Mouse (Mus musculus): ENCODE measurements around the gene Ksr1.

Gene Ksr1

DNA sequence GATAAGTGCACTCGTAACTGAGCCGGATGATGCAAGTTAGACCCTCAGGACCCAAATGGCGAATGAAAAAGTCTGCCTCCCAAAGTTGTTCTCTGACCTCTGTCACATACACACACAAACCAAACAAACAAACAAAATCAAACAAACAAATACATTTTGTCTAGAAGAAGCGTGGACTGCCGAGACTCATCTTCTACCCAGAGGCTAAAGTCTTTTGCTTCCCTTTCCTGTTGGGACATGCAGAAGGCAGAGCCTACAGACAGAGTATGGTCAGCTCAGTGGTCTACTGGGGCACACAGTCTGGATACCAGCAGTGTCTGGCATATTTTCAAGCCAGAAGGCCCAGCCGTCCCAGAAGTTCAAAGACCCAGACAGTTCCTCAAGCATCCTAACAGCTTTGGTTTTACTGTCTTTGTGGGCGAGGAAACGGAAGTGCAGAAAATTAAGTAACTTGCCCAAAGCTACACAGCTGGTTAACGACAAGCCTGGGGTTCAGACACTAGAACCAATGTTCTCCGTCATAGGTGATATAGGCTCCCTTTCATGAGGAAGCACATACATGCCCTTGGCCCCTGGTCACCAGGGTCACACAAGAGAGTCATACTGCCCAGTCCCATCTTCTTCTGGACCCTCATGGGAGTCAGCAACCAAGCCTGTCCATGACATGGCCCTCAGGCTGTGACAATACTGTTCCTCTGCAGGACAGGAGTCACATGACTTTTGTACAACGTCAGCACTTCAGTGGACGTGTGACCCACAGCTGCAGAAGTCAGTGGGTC lies 163.5 kb downstream of the Ksr1 start:
- no peak for DNase-seq (ENCODE audit: low read depth, low spot score)

DNA sequence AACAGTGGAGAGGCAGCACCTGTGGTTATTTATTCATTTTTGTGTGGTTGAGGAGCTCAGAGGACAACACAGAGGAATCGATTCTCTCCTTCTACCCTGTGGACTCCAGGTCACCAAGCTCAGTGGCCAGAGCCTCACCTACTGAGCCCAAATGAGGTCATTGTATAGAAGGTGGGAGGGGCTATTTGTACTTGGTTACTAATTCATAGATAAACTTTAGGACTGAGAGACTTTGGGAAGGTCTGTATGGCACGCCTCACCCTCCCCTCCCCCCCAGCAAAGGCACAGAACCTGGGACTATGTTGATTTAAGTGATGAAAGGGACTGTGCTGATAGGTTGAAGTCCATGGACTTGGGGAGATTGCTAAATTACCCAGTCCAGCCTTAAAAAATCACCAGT lies 164.2 kb downstream of the Ksr1 start:
- DNase-seq (ENCODE audit: low read depth, low spot score), result no peak

DNA sequence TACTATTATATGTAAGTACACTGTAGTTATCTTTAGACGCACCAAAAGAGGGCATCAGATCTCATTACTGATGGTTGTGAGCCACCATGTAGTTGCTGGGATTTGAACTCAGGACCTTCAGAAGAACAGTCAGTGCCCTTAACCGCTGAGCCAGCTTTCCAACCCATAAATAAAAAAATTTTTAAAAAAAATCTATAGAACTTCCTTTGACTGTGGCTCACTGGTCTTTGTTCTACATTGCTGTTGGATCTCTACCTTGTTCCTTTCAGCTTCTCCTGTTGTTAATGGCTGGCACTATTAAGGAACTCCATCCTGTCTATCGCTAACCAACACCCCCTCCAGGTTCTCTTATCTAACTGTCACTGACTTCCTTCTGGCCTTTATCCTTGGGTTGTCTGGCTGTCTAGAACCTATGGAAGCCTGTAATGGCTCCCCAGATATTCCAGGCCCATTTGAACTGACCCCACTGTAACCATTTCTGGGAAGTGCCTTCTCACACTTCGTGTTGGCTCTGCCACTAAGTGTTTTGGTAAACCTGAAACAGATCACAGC lies 166.0 kb downstream of the Ksr1 start:
- no peak for DNase-seq (ENCODE audit: low read depth, low spot score)

DNA sequence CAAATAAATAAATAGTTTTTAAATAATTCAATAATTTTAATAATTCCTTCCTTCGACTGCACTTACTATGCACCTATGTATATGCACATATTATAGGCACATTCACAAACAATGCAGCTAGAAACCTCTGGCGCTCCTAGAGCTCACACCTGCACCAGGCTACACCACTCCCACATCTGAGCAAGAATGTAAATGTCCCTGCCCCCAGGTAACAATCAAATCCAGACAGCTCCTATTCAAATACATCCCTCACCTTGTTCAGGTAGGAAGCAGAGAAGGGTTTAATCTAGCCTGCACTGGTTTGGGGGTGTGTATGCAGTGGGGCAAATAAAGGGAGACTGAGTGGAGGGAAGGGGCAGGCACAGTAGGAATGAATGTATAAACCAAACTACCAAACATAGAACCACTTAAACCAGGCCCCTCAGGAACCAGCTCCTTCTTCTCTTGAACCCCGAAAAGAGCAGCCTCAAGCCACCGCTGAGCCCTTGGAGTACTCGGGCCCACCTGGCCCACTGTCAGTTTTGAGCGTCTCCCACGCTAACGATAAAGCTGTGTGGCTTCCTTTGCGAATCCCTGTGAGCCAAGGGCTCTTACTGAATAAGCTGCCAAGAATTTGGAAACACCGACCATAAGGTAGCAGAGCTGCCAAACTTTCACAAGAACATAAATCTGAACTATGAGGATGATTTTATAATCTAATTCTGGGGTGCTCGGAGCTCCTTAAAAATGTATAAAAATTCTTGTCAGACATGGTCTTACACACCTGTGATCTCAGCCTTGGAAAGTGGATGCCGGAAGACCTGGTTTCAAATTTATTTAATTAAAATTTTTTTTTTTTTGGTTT lies 167.8 kb downstream of the Ksr1 start:
- DNase-seq (ENCODE audit: low read depth, low spot score), result no peak

DNA sequence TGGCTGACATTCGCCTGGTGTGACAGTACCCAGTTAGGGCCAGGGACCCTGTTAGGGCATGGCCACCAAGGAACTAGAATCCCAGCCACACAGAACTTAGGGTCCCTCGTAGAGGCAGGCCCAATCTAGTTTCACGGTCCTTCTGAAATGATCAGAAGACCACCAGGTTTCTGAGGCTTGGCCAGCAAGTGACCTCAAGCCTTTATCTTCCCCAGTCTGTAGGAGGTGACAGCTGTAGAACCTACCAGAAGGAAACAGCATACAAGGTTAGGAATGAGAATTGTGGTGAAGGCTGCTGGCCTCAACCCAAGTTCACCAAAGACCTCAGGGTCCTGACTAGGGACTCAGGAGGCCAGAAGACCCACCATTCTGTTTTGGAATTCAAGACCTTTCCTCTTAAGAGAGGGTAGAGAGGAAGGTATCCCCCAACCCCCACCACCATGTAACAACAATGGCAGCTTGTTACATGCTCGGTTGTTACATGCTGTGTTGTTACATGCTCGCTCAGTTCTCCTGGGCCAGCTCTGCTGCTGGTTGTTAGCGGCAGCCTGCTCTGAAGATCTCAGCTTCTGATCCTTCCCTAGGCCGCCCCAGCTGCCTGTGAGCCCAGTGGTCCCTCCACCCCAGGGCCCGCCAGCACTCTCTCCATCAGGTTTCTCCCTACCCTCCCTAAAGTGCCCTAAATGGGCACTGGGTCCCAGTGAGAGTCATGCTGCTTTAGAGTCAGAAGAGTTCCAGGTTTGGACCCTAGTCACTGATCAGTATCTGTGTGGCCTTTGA lies 169.3 kb downstream of the Ksr1 start:
- no peak for DNase-seq (ENCODE audit: low read depth, low spot score)

DNA sequence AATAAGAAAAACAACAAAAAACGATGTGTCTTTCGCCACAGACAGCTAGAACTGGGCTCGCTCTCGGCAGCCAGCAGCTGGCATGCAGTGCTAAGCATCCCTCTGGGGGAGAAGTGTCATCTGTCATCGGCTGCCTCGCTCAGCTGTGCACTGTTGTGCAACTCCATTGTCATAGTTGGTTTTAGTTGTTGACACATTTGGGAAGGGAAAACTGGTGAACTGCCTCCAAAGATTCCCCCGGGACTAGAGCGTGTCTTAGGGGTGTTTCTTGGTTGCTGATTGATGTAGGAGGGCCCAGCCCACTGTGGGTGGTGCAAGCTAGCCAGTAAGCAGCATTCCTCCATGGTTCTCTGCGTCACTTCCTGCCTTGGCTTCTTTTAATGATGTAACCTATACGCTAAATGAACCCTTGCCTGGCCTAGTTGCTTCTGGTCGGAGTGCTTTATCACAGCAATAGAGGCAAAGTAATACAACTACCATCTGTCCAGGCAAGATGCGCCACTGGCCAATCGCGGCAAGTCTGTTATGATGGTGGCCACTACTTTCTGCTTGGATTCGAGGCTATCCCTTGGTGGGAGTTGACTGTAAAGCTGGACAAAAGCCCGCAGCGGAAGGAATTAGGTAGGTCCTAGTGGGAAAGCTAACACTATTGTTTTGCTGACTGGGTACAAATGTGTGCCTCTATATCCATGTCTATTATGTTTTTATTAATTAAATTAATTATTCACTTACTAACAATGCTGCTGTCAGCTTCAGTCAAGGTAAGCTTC lies 172.6 kb downstream of the Ksr1 start:
- peak; percentile 56 for DNase-seq (ENCODE audit: low read depth, low spot score)

DNA sequence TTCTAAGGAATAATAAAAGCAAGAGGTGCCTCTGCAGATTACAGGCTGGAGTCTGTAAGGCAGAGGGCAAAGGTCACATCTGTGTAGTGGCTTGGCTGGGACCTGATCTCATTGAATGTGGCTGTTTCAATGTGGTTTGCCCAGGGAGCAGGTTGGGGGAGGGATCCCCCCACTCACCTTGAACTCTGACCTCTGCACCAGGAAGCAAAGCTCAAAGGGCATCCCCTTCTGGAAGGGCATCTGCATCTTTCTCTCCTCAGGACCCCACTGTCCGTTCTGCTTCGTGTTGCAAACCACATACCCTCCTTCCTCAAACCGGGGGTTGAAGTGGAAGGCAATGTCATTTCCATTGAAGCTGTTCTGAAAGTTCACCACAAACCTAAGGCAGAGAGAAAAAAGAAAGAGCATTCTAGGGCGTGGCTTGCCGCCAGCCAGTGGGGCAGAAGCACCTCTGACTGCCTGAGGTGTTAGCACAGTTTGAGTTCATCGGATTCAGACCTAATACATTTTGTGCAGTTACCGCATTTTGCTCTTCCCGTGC lies 173.3 kb downstream of the Ksr1 start:
- DNase-seq (ENCODE audit: low read depth, low spot score), result peak; percentile 34

DNA sequence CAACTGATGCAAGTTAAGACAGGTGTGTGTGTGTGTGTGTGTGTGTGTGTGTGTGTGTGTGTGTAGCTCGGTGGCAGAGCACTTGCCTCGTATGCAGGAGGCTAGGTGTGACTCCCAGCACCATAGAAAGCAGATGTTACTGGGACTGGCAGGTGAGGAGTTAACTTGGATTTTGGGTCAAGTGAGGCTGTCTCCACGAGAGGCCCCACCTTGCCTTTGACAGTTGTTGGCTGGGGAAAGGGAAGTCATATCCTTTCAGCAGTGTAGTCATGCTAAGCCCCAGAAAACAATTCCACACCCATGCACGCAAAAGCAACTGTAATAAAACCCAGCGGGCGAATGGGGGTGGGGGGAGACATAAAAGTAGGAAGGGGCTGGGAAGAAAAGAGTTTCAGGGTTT lies 173.9 kb downstream of the Ksr1 start:
- DNase-seq (ENCODE audit: low read depth, low spot score), result no peak

DNA sequence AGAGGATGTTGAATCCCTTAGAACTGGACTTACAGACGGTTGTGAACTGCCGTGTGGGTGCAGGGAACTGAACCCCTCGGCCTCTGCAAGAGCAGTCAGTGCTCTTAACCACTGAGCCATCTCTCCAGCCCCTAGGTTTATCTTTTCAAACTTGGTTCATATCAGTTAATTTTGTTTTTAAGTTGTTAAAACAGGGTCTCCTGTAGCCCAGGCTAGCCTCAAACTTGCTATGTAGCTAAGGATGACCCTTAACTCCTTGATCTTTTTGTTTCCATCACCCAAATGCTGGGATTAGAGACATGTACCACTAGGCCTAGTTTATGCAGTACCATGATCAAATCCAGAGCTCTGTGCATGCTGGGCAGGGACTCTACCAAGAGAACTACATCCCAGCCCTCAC lies 174.5 kb downstream of the Ksr1 start:
- DNase-seq (ENCODE audit: low read depth, low spot score), result no peak

DNA sequence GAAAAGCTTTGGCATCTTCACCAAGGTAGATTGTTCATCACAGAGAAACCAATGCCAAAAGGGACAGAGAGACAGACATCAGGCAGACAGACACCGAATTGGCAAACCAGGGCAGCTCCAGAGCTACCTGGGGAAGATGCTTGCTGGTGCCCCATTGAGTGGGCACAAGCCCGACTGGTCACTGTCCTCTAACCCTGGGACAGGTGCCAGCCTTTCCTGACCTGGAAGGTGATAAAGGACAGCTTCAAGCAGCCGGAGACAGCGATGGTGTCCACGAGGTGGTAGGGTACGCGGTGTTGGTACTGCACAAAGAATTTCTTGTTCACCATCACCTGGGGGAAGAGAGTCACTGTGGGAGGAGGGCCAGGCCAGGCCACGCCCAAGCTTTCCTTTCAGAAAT lies 175.1 kb downstream of the Ksr1 start:
- no peak for DNase-seq (ENCODE audit: low read depth, low spot score)

DNA sequence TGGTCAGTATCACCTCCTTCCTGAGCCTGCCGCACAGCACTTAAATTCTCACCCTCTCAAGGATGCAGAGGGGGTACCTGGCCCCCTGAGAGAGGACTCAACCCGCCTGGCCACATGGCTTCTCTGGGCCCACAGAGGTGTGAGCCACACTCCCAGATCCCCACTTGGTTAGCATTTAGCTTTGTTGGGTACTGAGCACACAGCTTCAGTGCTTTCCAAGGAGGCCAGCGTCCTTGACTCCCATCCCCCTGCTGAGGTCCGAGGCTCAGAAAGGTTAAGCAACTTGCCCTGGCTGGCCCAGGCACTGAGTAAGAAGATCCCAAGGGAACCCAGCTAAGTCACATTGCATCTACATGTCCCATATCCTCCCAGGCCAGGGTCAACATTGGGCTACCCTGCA lies 178.1 kb downstream of the Ksr1 start:
- no peak for DNase-seq (ENCODE audit: low read depth, low spot score)

DNA sequence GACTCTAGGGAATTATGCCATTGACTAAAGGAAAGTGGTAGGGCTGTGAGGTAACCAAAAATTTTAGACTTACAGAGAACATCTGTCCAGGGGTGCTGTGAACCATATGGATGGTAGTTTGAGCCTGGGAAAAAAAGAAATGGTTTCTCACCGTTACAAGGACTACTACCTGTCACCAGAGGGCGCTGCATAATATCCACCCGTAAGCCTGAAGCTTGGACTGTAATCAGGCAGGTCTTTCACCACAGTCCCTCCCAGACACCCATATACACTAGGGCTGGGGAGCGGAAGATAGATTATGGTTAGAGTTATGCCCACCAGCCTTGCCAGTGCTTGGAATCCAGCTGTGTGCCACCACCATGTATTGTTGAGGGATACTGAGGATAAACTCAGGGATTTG lies 178.8 kb downstream of the Ksr1 start:
- DNase-seq (ENCODE audit: low read depth, low spot score), result peak; percentile 81

Data from ZHBTc4 (cell line).